Mouse (Mus musculus) lung, postnatal 0 days (tissue): ENCODE measurements around the gene Fbxo11. TPM values are rescaled to one million over a fixed set of nuclear protein-coding genes. Genes with fewer than 3 reads are reported as not detected.
A peak's percentile ranks its signal among the peaks of the same experiment; 100 is the strongest.

ENCODE experiments used
- ATAC-seq: fragments of 200-750 bp; cut with Nextera tagmentation; 2 replicates; pipeline ENCODE4 v1.8.0; 2017; ENCODE audit warnings: moderate library complexity
- DNase-seq: peaks from one replicate; pipeline ENCODE4 v3.0.0-alpha.2; 2016; ENCODE audit warnings: low spot score
- H3K27ac ChIP-seq: fragments of 300-500 bp; sonication (generic); 2 replicates; pipeline ENCODE4 v1.5.1; 2014; ENCODE audit warnings: antibody characterized with exemption, mild to moderate bottlenecking, low read length, mixed read lengths
- H3K27me3 ChIP-seq: fragments of 300-500 bp; sonication (generic); replicated peaks from 2 replicates; pipeline ENCODE4 v1.6.1; 2014; ENCODE audit warnings: low read length, mixed read lengths; ENCODE audit not compliant: insufficient read depth
- H3K36me3 ChIP-seq: fragments of 300-500 bp; sonication (generic); 2 replicates; pipeline ENCODE4 v1.6.1; 2014; ENCODE audit warnings: low read length, mixed read lengths; ENCODE audit not compliant: insufficient read depth
- H3K4me1 ChIP-seq: fragments of 300-500 bp; sonication (generic); 2 replicates; pipeline ENCODE4 v1.6.1; 2014; ENCODE audit warnings: antibody characterized with exemption, low read depth, low read length, mixed read lengths; ENCODE audit not compliant: insufficient read depth
- H3K4me2 ChIP-seq: fragments of 300-500 bp; sonication (generic); replicated peaks from 2 replicates; pipeline ENCODE4 v1.6.1; 2014; ENCODE audit warnings: low read depth, mild to moderate bottlenecking, low read length, moderate library complexity, mixed read lengths
- H3K4me3 ChIP-seq: fragments of 300-500 bp; sonication (generic); 2 replicates; pipeline ENCODE4 v1.5.1; 2014; ENCODE audit warnings: low read depth, low read length
- H3K9ac ChIP-seq: fragments of 300-500 bp; sonication (generic); replicated peaks from 2 replicates; pipeline ENCODE4 v1.6.1; 2014; ENCODE audit warnings: low read depth, mild to moderate bottlenecking
- H3K9me3 ChIP-seq: fragments of 300-500 bp; sonication (generic); 2 replicates; pipeline ENCODE4 v1.6.1; 2016; ENCODE audit warnings: low read length, mixed read lengths
- CTCF ChIP-seq: IDR thresholded peaks from 2 replicates; pipeline ENCODE4 v1.5.1; 2016; ENCODE audit warnings: antibody characterized with exemption, mild to moderate bottlenecking
- EP300 ChIP-seq: IDR thresholded peaks from 2 replicates; pipeline ENCODE4 v1.6.1; 2016; ENCODE audit warnings: antibody characterized with exemption, mild to moderate bottlenecking, control low read depth
- WGBS: fragments of 180-500 bp; shearing (Covaris S2); extraction: QIAGEN DNeasy Blood & Tissue Kit; methylation state at CpG from one replicate; pipeline ENCODE4 v1.1.7; 2014; 5-methylcytosine and 5-hydroxymethylcytosine counted together
- polyA plus RNA-seq: library from polyadenylated mRNA; unstranded; fragments of >200 nt; fragmentation: Nextera tagmentation; extraction: Ambion mirVana; gene quantifications from 2 replicates; pipeline ENCODE4 v1.2.1, GENCODE M21; 2015

Fbxo11 gene
- polyA plus RNA-seq, 1 experiment from 2014 or later: 14.6 TPM

- no peak overlapping the region for H3K4me2 ChIP-seq
- no peaks in the 10 kb centered on the region for H3K9me3 ChIP-seq
- no peak overlapping the region for H3K4me3 ChIP-seq
- ATAC-seq (no peak), DNase-seq (no peak)
- no peaks in the 10 kb centered on the region for H3K4me1 ChIP-seq
- no peaks in the 10 kb centered on the region for H3K27me3 ChIP-seq
- TF ChIP-seq EP300 (no peak), CTCF (no peak)
- no peak overlapping the region for H3K27ac ChIP-seq
- H3K36me3 ChIP-seq: no peaks in the 10 kb centered on the region
- 87% methylated on average over 10 of the region's 10 CpGs for WGBS
- no peak overlapping the region for H3K9ac ChIP-seq
Measured at GRCm38 (mm10) chr17:88095517-88096198, 30.6 kb upstream of the Fbxo11 start.

GRCm38 (mm10) chr17:88094327-88094726 lies 29.2 kb upstream of the Fbxo11 start:
- H3K27ac ChIP-seq: no peak overlapping the region
- H3K9me3 ChIP-seq: no peaks in the 10 kb centered on the region
- H3K27me3 ChIP-seq: no peaks in the 10 kb centered on the region
- no peak for TF ChIP-seq CTCF
- no peak for TF ChIP-seq EP300
- WGBS: 73% methylated on average over 12 of the region's 12 CpGs
- DNase-seq: no peak
- H3K36me3 ChIP-seq: no peaks in the 10 kb centered on the region
- no peak overlapping the region for H3K4me3 ChIP-seq
- H3K4me2 ChIP-seq: no peak overlapping the region
- H3K4me1 ChIP-seq: no peaks in the 10 kb centered on the region
- ATAC-seq: no peak
- no peak overlapping the region for H3K9ac ChIP-seq

- Histone ChIP-seq H3K4me2 (no peak overlapping the region), H3K9me3 (no peaks in the 10 kb centered on the region), H3K4me3 (no peak overlapping the region), H3K4me1 (no peaks in the 10 kb centered on the region), H3K27ac (no peak overlapping the region), H3K9ac (no peak overlapping the region), H3K27me3 (no peaks in the 10 kb centered on the region), H3K36me3 (no peaks in the 10 kb centered on the region)
- TF ChIP-seq EP300: no peak
- no peak for TF ChIP-seq CTCF
- DNase-seq (no peak), ATAC-seq (no peak)
- 85% methylated on average over 10 of the region's 10 CpGs for WGBS
Measured at GRCm38 (mm10) chr17:88093798-88094197, 28.7 kb upstream of the Fbxo11 start.

- Histone ChIP-seq H3K4me1 (no peaks in the 10 kb centered on the region), H3K4me3 (no peak overlapping the region), H3K27ac (no peak overlapping the region), H3K27me3 (no peaks in the 10 kb centered on the region), H3K4me2 (no peak overlapping the region), H3K9ac (no peak overlapping the region), H3K36me3 (no peaks in the 10 kb centered on the region), H3K9me3 (no peaks in the 10 kb centered on the region)
- no peak for ATAC-seq
- TF ChIP-seq CTCF (no peak), EP300 (no peak)
- WGBS: 90% methylated on average over 11 of the region's 11 CpGs
- DNase-seq: no peak
Measured at GRCm38 (mm10) chr17:88085976-88086375, 20.9 kb upstream of the Fbxo11 start.

- WGBS: 77% methylated on average over 6 of the region's 6 CpGs
Measured at GRCm38 (mm10) chr17:88081446-88081845, 16.4 kb upstream of the Fbxo11 start.

GRCm38 (mm10) chr17:88079771-88080170 lies 14.7 kb upstream of the Fbxo11 start:
- WGBS: 83% methylated on average over 8 of the region's 8 CpGs
- no peak for DNase-seq
- no peak for ATAC-seq
- H3K4me3 ChIP-seq: no peak overlapping the region
- H3K9me3 ChIP-seq: no peaks in the 10 kb centered on the region
- no peaks in the 10 kb centered on the region for H3K36me3 ChIP-seq
- H3K4me2 ChIP-seq: no peak overlapping the region
- no peaks in the 10 kb centered on the region for H3K4me1 ChIP-seq
- H3K9ac ChIP-seq: no peak overlapping the region
- H3K27ac ChIP-seq: no peak overlapping the region
- TF ChIP-seq EP300: no peak
- no peak for TF ChIP-seq CTCF
- H3K27me3 ChIP-seq: no peaks in the 10 kb centered on the region

More at GRCm38 (mm10) chr17:88081446-88081845, 16.4 kb upstream of the Fbxo11 start:
- Histone ChIP-seq H3K27ac (no peak overlapping the region), H3K4me1 (no peaks in the 10 kb centered on the region), H3K36me3 (no peaks in the 10 kb centered on the region), H3K9me3 (no peaks in the 10 kb centered on the region), H3K27me3 (no peaks in the 10 kb centered on the region), H3K4me3 (no peak overlapping the region), H3K4me2 (no peak overlapping the region), H3K9ac (no peak overlapping the region)
- no peak for DNase-seq
- no peak for ATAC-seq
- TF ChIP-seq EP300 (no peak), CTCF (no peak)

- TF ChIP-seq CTCF: no peak
- no peak for TF ChIP-seq EP300
- WGBS: 59% methylated on average over 7 of the region's 7 CpGs
Measured at GRCm38 (mm10) chr17:88072047-88072446, 7.0 kb upstream of the Fbxo11 start.

More at GRCm38 (mm10) chr17:88072047-88072446, 7.0 kb upstream of the Fbxo11 start:
- ATAC-seq (peak; percentile 32; the same call in 1 of the 2 replicates), DNase-seq (peak; percentile 16)
- H3K4me1 ChIP-seq: no peaks in the 10 kb centered on the region
- H3K27ac ChIP-seq: no peak overlapping the region
- no peaks in the 10 kb centered on the region for H3K36me3 ChIP-seq
- no peak overlapping the region for H3K4me2 ChIP-seq
- no peak overlapping the region for H3K4me3 ChIP-seq
- H3K27me3 ChIP-seq: no peaks in the 10 kb centered on the region
- no peak overlapping the region for H3K9ac ChIP-seq
- no peaks in the 10 kb centered on the region for H3K9me3 ChIP-seq
